Mouse (Mus musculus): ENCODE results near the gene Ctsr.
"Not testable (repeated sequence)": the region's sequence is repeated elsewhere in the genome, so short reads cannot be mapped to it uniquely, and the experiment has no call there.

Ctsr gene

GRCm38 (mm10) chr13:61164156-61164555 lies at the start of gene Ctsr:
Gene Ctsr (minus strand): TSS chr13:61164256.
- no peak for DNase-seq (ENCODE audit: low read depth in 2 of 2, low spot score in 2 of 2)

DNA sequence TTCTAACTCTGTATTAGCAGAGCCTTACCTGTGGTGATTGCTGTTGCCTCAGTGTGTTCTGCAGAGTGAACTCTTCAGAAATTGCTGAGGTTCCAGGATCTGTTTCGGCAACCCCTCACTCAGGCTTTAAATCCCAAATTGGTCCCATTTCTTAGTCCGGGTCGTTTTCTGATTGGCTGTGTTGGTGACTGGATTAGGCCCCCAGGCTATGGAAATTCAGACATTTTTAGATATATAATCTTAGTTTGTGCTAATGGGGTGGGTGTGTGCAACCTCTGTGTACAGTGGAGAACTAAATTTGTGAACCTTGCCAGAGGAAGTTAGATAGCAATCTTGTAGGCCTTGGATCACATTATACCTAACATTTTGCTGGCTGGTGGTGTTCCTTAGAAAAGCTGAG lies 39.3 kb upstream of the Ctsr start, which contains the start of gene Cts6:
Gene Cts6, minus strand, starts transcription at position 101 of the 400 bp plus-strand sequence.
- no peak for DNase-seq (ENCODE audit: low read depth in 2 of 2, low spot score in 2 of 2)

- DNase-seq (ENCODE audit: low read depth in 2 of 2, low spot score in 2 of 2): not testable (repeated sequence)
Measured at GRCm38 (mm10) chr13:61185151-61185933, 21.3 kb upstream of the Ctsr start.

DNA sequence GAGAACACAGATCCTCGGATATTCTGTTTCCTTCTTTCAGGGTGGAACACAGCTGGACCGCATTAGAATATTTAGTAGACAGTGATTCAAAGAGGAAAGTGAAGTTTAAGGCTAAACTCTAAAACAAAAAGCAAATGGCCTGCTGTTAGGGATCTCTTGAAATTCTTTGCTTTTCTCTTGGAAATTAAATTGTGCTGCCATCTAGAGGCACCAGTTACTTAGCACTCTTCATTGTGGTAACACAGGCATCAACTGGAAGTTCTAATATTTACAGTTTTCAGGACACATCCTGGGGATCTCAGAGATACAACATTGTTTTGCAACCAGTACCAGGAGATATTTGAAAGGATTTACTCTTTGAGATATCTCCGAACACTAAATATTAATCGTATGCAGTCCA lies 566 bp upstream of the Ctsr start:
- DNase-seq (ENCODE audit: low read depth in 2 of 2, low spot score in 2 of 2): no peak

All from CD8-positive naive resting alpha-beta T cell, adult 2 months (primary cell).